Mouse (Mus musculus) ES-Bruce4 (cell line): ENCODE data around the gene Med19.

Experiments used
- CTCF ChIP-seq: IDR thresholded peaks from one replicate; pipeline ENCODE4 v1.8.1; 2011; ENCODE audit warnings: low read depth, low read length
- EP300 ChIP-seq: IDR thresholded peaks from 2 replicates; pipeline ENCODE4 v1.6.1; 2011; ENCODE audit warnings: low read depth, low read length; ENCODE audit not compliant: insufficient read depth
- POLR2A ChIP-seq: IDR thresholded peaks from one replicate; pipeline ENCODE4 v1.8.1; 2011; ENCODE audit warnings: low read length; ENCODE audit not compliant: insufficient read depth

- TF ChIP-seq POLR2A (no peak), CTCF (no peak), EP300 (no peak)
These were observed 33.7 kb downstream of the Med19 start for GRCm38 (mm10) chr2:84711898-84712297.
